Mouse (Mus musculus) embryo, embryonic 10.5 days (tissue): ENCODE measurements at regions not wholly inside any gene's neighbourhood (a gene's known extent, or its start where the extent isn't known, plus 50 kb on each side); places are given as distances from the start of the nearest gene placed in this dataset.

Experiments used
- DNase-seq: peaks from one replicate; pipeline ENCODE4 v3.0.0-alpha.2; 2015; ENCODE audit warnings: low spot score

DNA sequence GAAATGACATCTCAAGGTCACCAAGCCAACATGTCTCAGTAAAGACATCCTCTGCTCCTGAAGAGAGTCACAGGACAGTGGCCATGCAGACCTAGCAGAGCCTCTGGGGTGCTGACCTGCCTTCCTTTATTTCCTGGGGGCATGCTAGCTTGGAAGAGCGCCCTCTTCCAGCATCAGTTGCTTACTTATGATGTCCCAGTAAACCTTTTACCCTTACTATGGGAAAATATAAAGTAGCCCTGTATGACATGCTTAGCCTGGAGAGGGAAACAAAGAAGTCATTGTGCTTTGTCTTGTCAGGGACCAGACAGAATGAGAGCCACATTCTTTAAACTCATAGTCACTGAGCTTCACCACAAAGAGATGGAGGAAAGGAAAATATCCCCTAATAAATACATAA is 82.9 kb downstream of the Postn start:
- DNase-seq = peak; percentile 8

DNA sequence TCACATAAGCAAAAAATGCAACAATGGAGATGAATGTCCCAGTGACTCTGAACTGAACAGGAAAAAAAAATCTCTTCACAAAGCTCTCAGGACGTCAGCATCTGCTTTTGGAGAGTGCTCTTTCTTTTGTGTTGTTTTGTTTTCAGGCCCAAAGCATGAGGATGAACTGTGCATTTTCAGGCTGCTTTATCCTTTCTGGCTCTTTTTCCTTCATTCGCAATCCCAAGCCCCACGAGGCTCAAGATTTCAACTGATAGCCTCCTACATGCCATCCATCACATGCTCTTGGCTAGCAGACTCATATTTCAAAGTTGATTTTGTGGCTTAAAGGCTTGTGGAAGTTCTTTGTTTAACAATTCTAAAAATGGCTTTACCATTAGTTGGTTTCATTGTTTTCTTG is 86.0 kb downstream of the Postn start:
- no peak for DNase-seq

DNA sequence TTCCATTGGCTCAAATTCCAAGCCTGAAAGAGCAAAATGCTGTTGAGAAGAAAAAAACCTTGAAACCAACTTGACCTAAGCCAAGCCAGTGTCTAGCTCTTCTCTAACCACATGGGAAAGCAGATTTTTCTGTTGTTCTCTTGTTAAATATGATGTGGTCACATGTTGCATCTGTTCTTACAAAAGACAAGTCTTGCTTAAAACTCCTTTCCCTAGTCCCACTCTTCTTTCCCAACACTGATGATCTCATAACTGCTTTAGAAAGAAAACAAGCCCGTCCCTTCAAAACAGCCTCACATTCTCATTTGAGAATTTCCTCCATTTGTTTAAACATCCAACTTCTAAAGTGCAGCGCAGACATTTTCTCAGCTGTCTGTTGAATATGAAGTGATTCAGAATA is 96.5 kb downstream of the Postn start:
- no peak for DNase-seq

DNA sequence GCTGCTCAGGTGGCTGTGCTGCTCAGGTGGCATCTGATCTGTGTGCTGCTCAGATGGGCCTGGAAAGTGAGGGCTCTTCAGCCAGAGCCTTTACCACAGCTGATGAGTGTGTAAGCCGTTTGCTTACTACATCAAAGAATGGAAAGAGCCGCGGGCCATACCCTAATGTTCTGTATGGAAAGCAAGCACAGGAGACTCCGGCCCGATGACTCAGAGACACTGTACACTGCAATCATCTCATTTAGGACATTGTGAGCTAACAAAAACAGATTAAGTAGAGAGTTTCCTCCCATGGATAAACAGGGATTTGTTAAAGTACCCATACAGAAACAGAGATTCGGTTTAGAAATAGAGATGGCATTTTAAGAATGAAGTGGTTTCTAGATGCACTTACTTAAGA is 100.5 kb downstream of the Postn start:
- no peak for DNase-seq

DNA sequence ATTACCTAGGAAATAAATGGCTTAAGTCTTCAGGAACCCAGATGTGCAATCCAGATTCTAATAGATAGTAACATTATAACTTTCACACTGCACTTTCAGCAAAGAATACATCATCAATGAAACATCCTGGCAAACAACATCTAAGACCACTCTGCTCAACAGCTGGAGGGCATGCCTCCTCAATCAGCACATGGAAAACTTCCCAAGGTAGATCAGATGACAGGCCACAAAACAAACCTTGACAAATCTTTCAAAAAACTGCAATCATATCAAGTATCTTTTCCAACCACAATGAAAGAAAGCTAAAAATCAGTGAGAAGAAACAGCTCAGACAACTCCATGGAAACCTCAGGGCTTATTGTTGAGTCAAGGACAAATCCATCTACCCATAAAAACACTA is 105.2 kb downstream of the Postn start:
- no peak for DNase-seq

GRCm38 (mm10) chr3:54474209-54474608 is 113.3 kb downstream of the Postn start:
- DNase-seq = no peak

GRCm38 (mm10) chr3:54475879-54476278 is 115.0 kb downstream of the Postn start:
- DNase-seq = no peak

DNA sequence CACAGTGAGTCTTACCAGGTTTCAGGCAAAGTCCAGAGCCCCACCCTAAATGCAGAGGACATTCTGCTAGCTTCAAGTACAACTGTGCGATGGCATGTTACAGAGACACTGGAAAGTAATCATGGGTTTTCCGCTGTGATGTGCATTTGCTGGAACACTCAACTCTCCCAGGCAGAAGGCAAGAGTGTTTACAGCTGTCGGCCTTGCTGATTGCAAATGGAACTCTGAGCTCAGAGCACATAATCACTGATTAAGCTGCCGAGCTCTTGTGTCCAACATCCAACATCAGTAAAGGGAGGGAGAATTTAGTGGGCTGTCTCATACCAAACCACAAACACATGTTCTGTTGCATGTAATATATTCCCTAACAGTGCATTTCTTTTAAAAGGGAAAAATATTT is 117.1 kb downstream of the Postn start:
- no peak for DNase-seq

- no peak for DNase-seq
Observed at GRCm38 (mm10) chr3:54480251-54480650, 119.3 kb downstream of the Postn start.

- DNase-seq = no peak
Observed at GRCm38 (mm10) chr3:54487346-54487745, 126.4 kb downstream of the Postn start.

- DNase-seq = no peak
Observed at GRCm38 (mm10) chr3:54487844-54488243, 126.9 kb downstream of the Postn start.

DNA sequence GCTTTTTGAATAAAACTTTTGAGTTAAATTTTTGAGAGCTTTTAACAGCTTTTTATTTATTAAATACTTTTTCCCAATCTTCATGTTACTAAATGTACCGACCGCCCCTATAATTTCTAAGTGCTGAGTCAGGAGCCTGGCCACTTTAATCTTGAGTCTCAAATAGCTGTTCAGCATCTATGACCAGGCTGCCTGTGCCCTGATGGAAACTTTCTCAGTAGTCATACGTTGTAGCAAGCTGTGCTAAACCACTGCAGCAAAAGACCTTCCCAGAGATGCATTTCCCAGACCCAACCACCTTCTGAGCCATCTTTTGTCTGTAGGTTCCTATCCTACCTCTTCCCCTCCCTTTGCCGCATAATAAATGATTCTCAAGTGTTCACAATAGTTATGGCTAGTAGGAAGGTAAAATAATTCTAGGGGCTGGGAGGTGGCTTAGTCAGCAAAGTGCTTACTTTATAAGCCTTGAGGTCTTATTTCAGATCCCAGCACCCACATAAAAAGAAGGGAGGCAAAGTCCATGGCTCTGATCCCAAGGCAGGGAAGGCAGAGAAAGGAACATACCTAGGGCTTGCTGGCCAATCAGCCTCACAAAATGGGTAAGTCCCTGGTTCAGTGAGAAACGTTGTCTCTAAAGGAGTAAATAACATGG is 129.5 kb downstream of the Postn start:
- no peak for DNase-seq

GRCm38 (mm10) chr3:54493567-54493966 is 132.7 kb downstream of the Postn start:
- DNase-seq = no peak

DNA sequence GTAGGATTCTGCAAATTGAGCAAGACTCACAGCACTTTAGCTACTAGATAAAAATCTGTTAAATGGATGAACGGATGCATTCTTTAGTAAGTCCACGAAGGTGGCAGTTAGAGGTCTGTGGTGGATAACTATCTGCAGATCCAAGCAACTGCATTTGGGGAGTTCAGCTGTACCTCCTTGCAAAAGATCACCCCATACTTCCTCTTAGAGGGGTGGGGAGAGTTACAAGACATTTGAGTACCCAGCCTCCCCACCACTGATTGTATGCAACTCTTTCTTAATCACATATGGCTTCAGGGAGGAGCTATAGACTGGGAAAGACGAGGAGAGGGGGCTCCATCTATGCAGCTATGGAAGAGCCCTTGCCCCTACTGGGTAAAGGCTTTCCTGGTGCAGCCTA is 144.1 kb downstream of the Postn start:
- no peak for DNase-seq

DNA sequence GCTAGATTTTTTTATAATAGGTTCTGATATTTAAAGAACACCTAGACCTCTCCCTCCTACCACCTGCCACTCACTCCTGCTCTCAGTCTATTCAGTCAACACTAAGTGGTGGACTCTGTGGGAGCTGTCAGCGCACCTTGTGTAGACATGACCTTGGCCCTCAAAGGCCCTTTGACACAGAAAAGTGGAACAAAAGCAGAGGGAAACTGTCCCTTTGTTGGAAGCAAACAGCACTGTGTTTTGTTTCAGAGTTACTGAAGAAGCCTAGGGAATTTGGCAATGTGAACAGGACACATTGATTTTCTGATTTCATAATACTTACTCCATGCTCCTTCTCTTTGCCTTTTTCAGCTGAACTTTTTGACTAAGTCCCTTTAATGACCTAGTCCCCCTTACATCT is 146.7 kb downstream of the Postn start:
- no peak for DNase-seq

- no peak for DNase-seq
Observed at GRCm38 (mm10) chr3:54508906-54509305, 148.0 kb downstream of the Postn start.

DNA sequence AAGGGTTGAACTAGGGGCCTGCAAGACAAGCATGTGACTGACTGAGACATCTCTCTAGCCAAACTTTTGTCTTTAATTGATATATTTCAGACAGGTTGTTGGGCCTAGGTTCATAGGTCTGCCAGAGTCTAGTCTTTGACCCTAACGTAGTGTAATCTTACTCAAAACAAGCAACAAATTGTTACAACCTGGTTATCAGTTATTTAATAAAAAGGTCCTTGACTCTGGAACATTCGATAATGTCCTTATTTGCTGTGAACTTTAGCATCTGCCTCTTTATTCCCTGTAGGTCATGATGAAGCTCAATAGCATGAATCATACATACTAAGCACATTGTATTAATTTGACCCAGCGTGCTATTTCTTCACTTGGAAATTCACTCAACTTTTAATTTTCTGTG is 156.3 kb downstream of the Postn start:
- DNase-seq = no peak

DNA sequence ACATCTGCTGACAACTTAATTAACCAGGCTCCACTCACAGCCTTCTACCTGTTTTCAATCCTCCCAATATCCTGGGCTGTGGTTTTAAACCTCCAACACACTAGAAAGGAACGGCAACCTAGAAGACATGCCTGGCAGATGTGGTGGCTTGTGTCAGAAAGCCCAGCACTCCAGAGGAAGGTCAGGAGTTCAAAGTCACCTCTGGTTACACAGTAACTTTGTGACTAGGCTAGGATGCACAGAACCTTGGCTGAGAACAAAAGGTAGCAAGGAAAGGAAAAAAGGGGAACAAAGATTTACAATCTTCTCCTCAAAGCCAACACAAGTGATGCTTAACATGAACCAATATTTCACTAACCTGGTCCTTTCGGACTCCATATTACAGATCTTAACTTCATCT is 161.8 kb downstream of the Postn start:
- DNase-seq = no peak

DNA sequence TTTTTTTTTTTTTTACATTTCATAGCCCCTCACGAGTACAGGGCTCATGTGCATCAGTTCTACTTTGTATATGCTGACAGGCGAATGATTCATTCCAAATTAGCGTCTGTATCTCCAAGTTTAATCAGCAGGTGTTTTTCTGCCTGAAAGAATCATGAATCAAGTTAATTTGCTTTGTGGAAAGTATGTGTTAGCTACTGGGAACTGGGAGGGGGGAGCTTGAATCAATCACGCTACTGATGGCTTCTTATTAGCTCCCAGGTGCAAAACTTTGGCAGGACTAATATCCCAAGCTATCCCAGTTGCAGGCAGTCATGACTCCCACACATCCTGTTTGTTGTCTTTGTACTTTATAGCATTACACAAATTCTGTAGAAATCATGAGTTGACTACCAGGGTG is 165.7 kb downstream of the Postn start:
- DNase-seq = no peak

DNA sequence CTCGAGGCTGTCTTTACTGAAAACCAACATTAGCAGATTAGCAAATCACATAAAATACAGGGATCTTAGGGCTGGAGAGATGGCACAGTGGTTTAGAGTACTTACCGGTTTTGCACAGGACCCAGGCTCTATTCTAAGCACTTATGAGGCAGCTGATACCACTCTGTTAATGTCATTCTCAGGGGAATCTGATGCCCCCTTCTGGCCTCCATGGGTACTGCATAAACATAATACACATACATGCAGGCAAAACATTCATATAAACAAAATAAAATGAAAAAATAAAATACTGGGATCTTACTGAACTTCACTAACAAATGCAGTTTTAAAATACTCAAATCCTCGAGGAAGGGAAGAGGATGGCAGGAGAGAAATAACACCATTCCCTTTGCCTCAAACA is 164.3 kb upstream of the Supt20 start:
- no peak for DNase-seq

GRCm38 (mm10) chr3:54530251-54530650 is 162.4 kb upstream of the Supt20 start:
- no peak for DNase-seq

DNA sequence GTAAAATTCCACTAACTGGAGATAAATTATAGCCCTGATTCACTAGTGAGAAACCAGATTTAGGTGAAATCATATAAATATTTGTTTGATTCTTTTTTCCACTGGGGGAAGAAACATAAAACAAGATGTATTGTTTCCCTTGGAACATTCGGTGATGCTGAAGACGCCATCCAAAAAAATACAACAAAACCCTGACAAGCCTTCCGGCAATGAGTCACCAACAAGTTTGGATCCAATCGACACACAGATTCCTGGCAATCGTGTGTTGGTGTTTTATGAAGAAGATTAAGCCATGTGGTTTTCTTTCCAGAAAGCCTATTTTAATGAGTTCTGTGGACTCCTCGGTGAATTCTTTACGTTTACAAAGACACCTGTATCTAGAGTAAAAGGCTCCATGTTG is 157.2 kb upstream of the Supt20 start:
- no peak for DNase-seq

GRCm38 (mm10) chr3:54538055-54538454 is 154.6 kb upstream of the Supt20 start:
- DNase-seq = no peak

GRCm38 (mm10) chr3:54540540-54541080 is 152.0 kb upstream of the Supt20 start:
- DNase-seq = no peak
